Comparison of ENCODE assay signal across 30 mouse cellular contexts in the genomic region with DNA sequence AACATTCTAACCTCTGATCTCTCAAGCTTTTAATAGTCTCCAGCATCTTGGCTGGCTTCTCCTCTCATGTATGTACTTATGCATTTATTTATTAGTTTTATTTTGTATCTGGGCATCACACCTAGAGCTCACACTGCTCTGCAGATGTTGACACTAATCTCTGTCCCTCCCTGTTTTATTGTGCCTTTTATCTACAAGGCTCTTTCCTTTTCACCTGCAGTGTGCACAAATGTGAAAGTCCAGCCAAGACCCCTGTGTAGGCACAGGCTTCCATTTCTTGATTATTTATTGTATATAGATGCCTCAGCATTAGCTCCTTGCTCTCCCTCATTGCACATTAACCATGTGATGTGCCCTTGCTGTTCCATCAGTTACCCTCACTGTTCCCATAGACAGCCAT. TPM values are rescaled to one million over a fixed set of nuclear protein-coding genes. Genes with fewer than 3 reads are reported as not detected.
A peak's percentile ranks its signal among the peaks of the same experiment; 100 is the strongest.
DNase-seq lines count a peak whose midpoint lies in the region; ATAC-seq and TF ChIP-seq lines count a peak whose summit lies in the region.
"Had no signal": no experiment of that assay in that cellular context is flagged by ENCODE, and none has a peak within 500 bp of the region (broad histone marks: within the 10 kb centered on the region; RNA-seq: fewer than 3 reads in every experiment).

No protein-coding gene starts in this region.

- no peaks in the 10 kb centered on the region for H3K4me1 ChIP-seq in intestine, embryonic 15.5 days (replicated peaks)
- H3K4me1 ChIP-seq in intestine, embryonic 16.5 days (ENCODE audit: control insufficient read depth, insufficient read depth, low read length): no peaks in the 10 kb centered on the region
- H3K4me1 ChIP-seq in small intestine, adult 2 months (ENCODE audit: control insufficient read depth, insufficient read depth, insufficient read length, low read length): peaks cover 12% of the 10 kb centered on the region; the same call in 1 of the 2 replicates
- H3K4me1 ChIP-seq in stomach, postnatal 0 days (replicated peaks; ENCODE audit: control insufficient read depth, insufficient read depth): no peaks in the 10 kb centered on the region
- H3K4me1 ChIP-seq in midbrain, postnatal 0 days (ENCODE audit: insufficient read depth, low read length): no peaks in the 10 kb centered on the region
- H3K4me1 ChIP-seq: embryonic facial prominence, embryonic 13.5 days; embryonic facial prominence, embryonic 15.5 days; forebrain, embryonic 10.5 days had no signal

- ATAC-seq in intestine, embryonic 15.5 days: peak; percentile 91
- ATAC-seq in intestine, embryonic 16.5 days: peak; percentile 93
- ATAC-seq in stomach, postnatal 0 days (ENCODE audit: low FRiP score, low TSS enrichment): 0 out of 2 replicates have a peak, but pooled peaks have one; percentile 35
- ATAC-seq in midbrain, postnatal 0 days (ENCODE audit: low FRiP score): no peak
- ATAC-seq: activated CD4-positive, CD25-positive, alpha-beta regulatory T cell, adult 4 months; forebrain, embryonic 14.5 days; forebrain, embryonic 16.5 days; Patski had no signal

- TF ChIP-seq CTCF in small intestine, adult 2 months (IDR thresholded peaks at IDR 0.05; ENCODE audit: extremely low read depth, insufficient read length, insufficient replicate concordance, low read depth, low read length): no peak
- TF ChIP-seq CTCF in stomach, postnatal 0 days (IDR thresholded peaks at IDR 0.05; ENCODE audit: low read depth): no peak
- TF ChIP-seq CTCF in midbrain, postnatal 0 days (IDR thresholded peaks at IDR 0.05): no peak

- no peak for TF ChIP-seq EP300 in stomach, postnatal 0 days (optimal IDR thresholded peaks at IDR 0.05)

- H3K9me3 ChIP-seq in intestine, embryonic 15.5 days: no peaks in the 10 kb centered on the region
- no peaks in the 10 kb centered on the region for H3K9me3 ChIP-seq in intestine, embryonic 16.5 days (ENCODE audit: control insufficient read depth, low read length)
- H3K9me3 ChIP-seq in stomach, postnatal 0 days (ENCODE audit: control insufficient read depth, low read length): no peaks in the 10 kb centered on the region
- no peaks in the 10 kb centered on the region for H3K9me3 ChIP-seq in midbrain, postnatal 0 days (ENCODE audit: low read length)
- H3K9me3 ChIP-seq: embryonic facial prominence, embryonic 13.5 days; embryonic facial prominence, embryonic 15.5 days; forebrain, embryonic 10.5 days; forebrain, embryonic 12.5 days had no signal

- no peak for DNase-seq in stomach, postnatal 0 days (ENCODE audit: low spot score)
- DNase-seq in Muller cell, postnatal 12 days (ENCODE audit: inconsistent ontology term): no peak
- DNase-seq in midbrain, postnatal 0 days (ENCODE audit: low spot score): no peak
- no peak for DNase-seq in neural tube, embryonic 10.5 days (ENCODE audit: extremely low spot score, low spot score)
- DNase-seq: adrenal gland, adult 8-10 months; adrenal gland, postnatal 14 days; adrenal gland, postnatal 36 days; cerebellum, adult 11-12 months; cerebellum, adult 2 months; cerebellum, adult 9-10 months; cerebellum, postnatal 10 days; cerebellum, postnatal 25 days; embryo, embryonic 11 days had no signal

- H3K9ac ChIP-seq in intestine, embryonic 15.5 days: no peak overlapping the region
- no peak overlapping the region for H3K9ac ChIP-seq in intestine, embryonic 16.5 days (ENCODE audit: low read depth, low read length)
- H3K9ac ChIP-seq in stomach, postnatal 0 days (ENCODE audit: low read length): no peak overlapping the region
- H3K9ac ChIP-seq in midbrain, postnatal 0 days (replicated peaks; ENCODE audit: low read length, poor library complexity, severe bottlenecking): no peak overlapping the region
- H3K9ac ChIP-seq: embryonic facial prominence, embryonic 13.5 days; embryonic facial prominence, embryonic 15.5 days; forebrain, embryonic 12.5 days had no signal

- no peak overlapping the region for H3K4me2 ChIP-seq in intestine, embryonic 15.5 days (replicated peaks)
- H3K4me2 ChIP-seq in intestine, embryonic 16.5 days (ENCODE audit: low read depth, low read length): no peak overlapping the region
- no peak overlapping the region for H3K4me2 ChIP-seq in stomach, postnatal 0 days (replicated peaks; ENCODE audit: low read depth)
- H3K4me2 ChIP-seq in midbrain, postnatal 0 days (ENCODE audit: low read depth, low read length, poor library complexity, severe bottlenecking): no peak overlapping the region
- H3K4me2 ChIP-seq: embryonic facial prominence, embryonic 13.5 days; embryonic facial prominence, embryonic 15.5 days; forebrain, embryonic 12.5 days had no signal

- peaks cover 8% of the 10 kb centered on the region; the same call in 1 of the 2 replicates for H3K36me3 ChIP-seq in intestine, embryonic 15.5 days
- H3K36me3 ChIP-seq in intestine, embryonic 16.5 days (ENCODE audit: control insufficient read depth, insufficient read depth, low read length): 0 out of 2 replicates have a peak, but pooled peaks cover 3% of the 10 kb centered on the region
- peaks cover 2% of the 10 kb centered on the region for H3K36me3 ChIP-seq in small intestine, adult 2 months (ENCODE audit: control insufficient read depth, insufficient read depth, low read length)
- H3K36me3 ChIP-seq in stomach, postnatal 0 days (ENCODE audit: control insufficient read depth, insufficient read depth, low read length): 0 out of 2 replicates have a peak, but pooled peaks cover 5% of the 10 kb centered on the region
- peaks cover 9% of the 10 kb centered on the region; the same call in 1 of the 2 replicates for H3K36me3 ChIP-seq in midbrain, postnatal 0 days (ENCODE audit: insufficient read depth, low read length)

- TF ChIP-seq POLR2A in small intestine, adult 2 months (IDR thresholded peaks at IDR 0.05; ENCODE audit: low read depth, low read length): no peak

- no peaks in the 10 kb centered on the region for H3K27me3 ChIP-seq in intestine, embryonic 15.5 days (replicated peaks)
- H3K27me3 ChIP-seq in intestine, embryonic 16.5 days (replicated peaks; ENCODE audit: control insufficient read depth, insufficient read depth, low read length): no peaks in the 10 kb centered on the region
- no peaks in the 10 kb centered on the region for H3K27me3 ChIP-seq in small intestine, adult 2 months (ENCODE audit: control insufficient read depth, insufficient read depth, low read length)
- H3K27me3 ChIP-seq in stomach, postnatal 0 days (ENCODE audit: control insufficient read depth, insufficient read depth, low read length): no peaks in the 10 kb centered on the region
- H3K27me3 ChIP-seq in midbrain, postnatal 0 days (ENCODE audit: insufficient read depth, low read length): no peaks in the 10 kb centered on the region
- H3K27me3 ChIP-seq: embryonic facial prominence, embryonic 13.5 days; embryonic facial prominence, embryonic 15.5 days; forebrain, embryonic 12.5 days; Patski had no signal

- peak overlapping the region; percentile 49 for H3K27ac ChIP-seq in intestine, embryonic 15.5 days
- H3K27ac ChIP-seq in intestine, embryonic 16.5 days (ENCODE audit: low read length): peak overlapping the region; percentile 75
- peak overlapping the region; percentile 99 for H3K27ac ChIP-seq in small intestine, adult 2 months (ENCODE audit: insufficient read depth, low read depth, low read length)
- no peak overlapping the region for H3K27ac ChIP-seq in stomach, postnatal 0 days (replicated peaks)
- H3K27ac ChIP-seq in midbrain, postnatal 0 days (ENCODE audit: low read depth, low read length): no peak overlapping the region
- H3K27ac ChIP-seq: embryonic facial prominence, embryonic 13.5 days; embryonic facial prominence, embryonic 15.5 days; forebrain, embryonic 10.5 days; forebrain, embryonic 12.5 days had no signal

- no peak overlapping the region for H3K4me3 ChIP-seq in intestine, embryonic 15.5 days (replicated peaks)
- H3K4me3 ChIP-seq in intestine, embryonic 16.5 days (ENCODE audit: low read length): no peak overlapping the region
- no peak overlapping the region for H3K4me3 ChIP-seq in small intestine, adult 2 months (ENCODE audit: low read depth, low read length)
- no peak overlapping the region for H3K4me3 ChIP-seq in stomach, postnatal 0 days (ENCODE audit: low read depth, low read length)
- H3K4me3 ChIP-seq in midbrain, postnatal 0 days (ENCODE audit: low read depth, low read length): no peak overlapping the region
- H3K4me3 ChIP-seq: embryonic facial prominence, embryonic 13.5 days; embryonic facial prominence, embryonic 15.5 days; erythroblast, embryonic 14.5 days; forebrain, embryonic 10.5 days; forebrain, embryonic 12.5 days had no signal

RNA-seq across cellular contexts. Expression of gene N4bp2l1, which starts 35.6 kb away (rescaled TPM):
- 4.6 and 4.9 TPM in 2 replicates for polyA plus RNA-seq in intestine, embryonic 15.5 days (2015; fragmentation: Nextera tagmentation; extraction: Ambion mirVana)
- polyA plus RNA-seq in intestine, embryonic 16.5 days (2015; fragmentation: Nextera tagmentation; extraction: Ambion mirVana): 5.7 and 6.2 TPM in 2 replicates
- polyA plus RNA-seq in small intestine, adult 2 months (2012; rRNA removed): 4.9 and 7.6 TPM in 2 replicates
- polyA plus RNA-seq in stomach, postnatal 0 days (2015; fragmentation: Nextera tagmentation; extraction: Ambion mirVana): 10.5 and 11.9 TPM in 2 replicates
- 16.8 and 20.5 TPM in 2 replicates for total RNA-seq in midbrain, postnatal 0 days (2014; rRNA removed)
- 38.0 and 40.1 TPM in 2 replicates for polyA plus RNA-seq in midbrain, postnatal 0 days (2015; fragmentation: Nextera tagmentation; extraction: Ambion mirVana)

RNA-seq across cellular contexts. Expression of gene Brca2, which starts 38.9 kb away (rescaled TPM):
- 16.2 and 20.0 TPM in 2 replicates for polyA plus RNA-seq in intestine, embryonic 15.5 days (2015; fragmentation: Nextera tagmentation; extraction: Ambion mirVana)
- 12.8 TPM in 2 replicates for polyA plus RNA-seq in intestine, embryonic 16.5 days (2015; fragmentation: Nextera tagmentation; extraction: Ambion mirVana)
- polyA plus RNA-seq in small intestine, adult 2 months (2012; rRNA removed): 0.72 and 1.8 TPM in 2 replicates
- 6.1 and 6.6 TPM in 2 replicates for polyA plus RNA-seq in stomach, postnatal 0 days (2015; fragmentation: Nextera tagmentation; extraction: Ambion mirVana)
- total RNA-seq in midbrain, postnatal 0 days (2014; rRNA removed): 9.4 and 14.0 TPM in 2 replicates
- 10.7 and 10.8 TPM in 2 replicates for polyA plus RNA-seq in midbrain, postnatal 0 days (2015; fragmentation: Nextera tagmentation; extraction: Ambion mirVana)

RNA-seq across cellular contexts. Expression of gene Zar1l, which starts 43.4 kb away (rescaled TPM):
- polyA plus RNA-seq in intestine, embryonic 15.5 days (2015; fragmentation: Nextera tagmentation; extraction: Ambion mirVana): not detected in 2 replicates
- polyA plus RNA-seq in intestine, embryonic 16.5 days (2015; fragmentation: Nextera tagmentation; extraction: Ambion mirVana): not detected in 2 replicates
- polyA plus RNA-seq in small intestine, adult 2 months (2012; rRNA removed): not detected in 2 replicates
- polyA plus RNA-seq in stomach, postnatal 0 days (2015; fragmentation: Nextera tagmentation; extraction: Ambion mirVana): not detected in 2 replicates
- total RNA-seq in midbrain, postnatal 0 days (2014; rRNA removed): not detected in 2 replicates
- not detected in 2 replicates for polyA plus RNA-seq in midbrain, postnatal 0 days (2015; fragmentation: Nextera tagmentation; extraction: Ambion mirVana)
- total RNA-seq: adrenal gland, adult 18-20 months; adrenal gland, adult 8-10 months; adrenal gland, postnatal 14 days; adrenal gland, postnatal 36 days; ES-E14; MEL had no signal
- polyA plus RNA-seq: activated CD4-positive, CD25-positive, alpha-beta regulatory T cell, adult 4 months; C2C12; cerebellum, adult 2 months; embryonic facial prominence, embryonic 11.5 days; embryonic facial prominence, embryonic 13.5 days; embryonic facial prominence, embryonic 15.5 days; erythroblast, embryonic 14.5 days; forebrain, embryonic 10.5 days; forebrain, embryonic 12.5 days; forebrain, embryonic 14.5 days; forebrain, embryonic 16.5 days; Patski had no signal

Comparison
In these comparisons a context has a peak if more than half of its experiments do, and no peak if none do; other contexts are left out.
1. H3K27ac ChIP-seq: peak in intestine, embryonic 15.5 days (single experiment), intestine, embryonic 16.5 days (single experiment) and small intestine, adult 2 months (single experiment); none in stomach, postnatal 0 days (single experiment) and midbrain, postnatal 0 days (single experiment).